Mouse (Mus musculus) lung, postnatal 0 days (tissue): Measurements from ENCODE around the gene Nat14.

ENCODE experiments used
- CTCF ChIP-seq: IDR thresholded peaks from 2 replicates; pipeline ENCODE4 v1.5.1; 2016; ENCODE audit warnings: antibody characterized with exemption, mild to moderate bottlenecking
- EP300 ChIP-seq: IDR thresholded peaks from 2 replicates; pipeline ENCODE4 v1.6.1; 2016; ENCODE audit warnings: antibody characterized with exemption, mild to moderate bottlenecking, control low read depth

- no peak for TF ChIP-seq CTCF
- TF ChIP-seq EP300: no peak
Observed at GRCm38 (mm10) chr7:4906466-4906950, 15.3 kb upstream of the Nat14 start, which contains the start of gene Gm36210.
